Mouse (Mus musculus): ENCODE measurements around the gene Tdrd3. TPM values are rescaled to one million over a fixed set of nuclear protein-coding genes. Genes with fewer than 3 reads are reported as not detected.

Gene Tdrd3
- polyA plus RNA-seq, 1 experiment: 21.9 TPM

GRCm38 (mm10) chr14:87427659-87428289 is 11.3 kb downstream of the Tdrd3 start:
- H3K27ac ChIP-seq (ENCODE audit: insufficient read depth, low read length): no peak overlapping the region
- TF ChIP-seq CTCF (IDR thresholded peaks at IDR 0.05; ENCODE audit: borderline replicate concordance, insufficient read depth, low read depth, low read length) (no peak), POLR2A (IDR thresholded peaks at IDR 0.05; ENCODE audit: borderline replicate concordance, insufficient read depth, low read length) (no peak)
- WGBS: 76% methylated on average over 5 of the region's 5 CpGs
- H3K27me3 ChIP-seq (ENCODE audit: control insufficient read depth, insufficient read depth, low read length): no peaks in the 10 kb centered on the region
- H3K4me1 ChIP-seq (ENCODE audit: control insufficient read depth, insufficient read depth, low read length): peaks cover 13% of the 10 kb centered on the region
- no peak for DNase-seq
- no peak overlapping the region for H3K4me3 ChIP-seq (replicated peaks; ENCODE audit: insufficient read depth, low read depth, low read length)

GRCm38 (mm10) chr14:87433390-87433915 is 17.0 kb downstream of the Tdrd3 start:
- Histone ChIP-seq H3K4me1 (ENCODE audit: control insufficient read depth, insufficient read depth, low read length) (no peaks in the 10 kb centered on the region), H3K4me3 (replicated peaks; ENCODE audit: insufficient read depth, low read depth, low read length) (no peak overlapping the region), H3K27me3 (ENCODE audit: control insufficient read depth, insufficient read depth, low read length) (no peaks in the 10 kb centered on the region), H3K27ac (ENCODE audit: insufficient read depth, low read length) (no peak overlapping the region)
- TF ChIP-seq POLR2A (IDR thresholded peaks at IDR 0.05; ENCODE audit: borderline replicate concordance, insufficient read depth, low read length) (no peak), CTCF (IDR thresholded peaks at IDR 0.05; ENCODE audit: borderline replicate concordance, insufficient read depth, low read depth, low read length) (no peak)
- no peak for DNase-seq
- 94% methylated on average over 5 of the region's 5 CpGs for WGBS

GRCm38 (mm10) chr14:87435382-87435781 is 18.9 kb downstream of the Tdrd3 start:
- H3K27me3 ChIP-seq (ENCODE audit: control insufficient read depth, insufficient read depth, low read length): no peaks in the 10 kb centered on the region
- no peaks in the 10 kb centered on the region for H3K4me1 ChIP-seq (ENCODE audit: control insufficient read depth, insufficient read depth, low read length)
- TF ChIP-seq POLR2A (IDR thresholded peaks at IDR 0.05; ENCODE audit: borderline replicate concordance, insufficient read depth, low read length): no peak
- no peak for TF ChIP-seq CTCF (IDR thresholded peaks at IDR 0.05; ENCODE audit: borderline replicate concordance, insufficient read depth, low read depth, low read length)
- DNase-seq: no peak
- WGBS: 77% methylated on average over 4 of the region's 4 CpGs
- no peak overlapping the region for H3K27ac ChIP-seq (ENCODE audit: insufficient read depth, low read length)
- no peak overlapping the region for H3K4me3 ChIP-seq (replicated peaks; ENCODE audit: insufficient read depth, low read depth, low read length)

- no peaks in the 10 kb centered on the region for H3K4me1 ChIP-seq (ENCODE audit: control insufficient read depth, insufficient read depth, low read length)
- no peak for DNase-seq
- H3K27ac ChIP-seq (ENCODE audit: insufficient read depth, low read length): no peak overlapping the region
- H3K27me3 ChIP-seq (ENCODE audit: control insufficient read depth, insufficient read depth, low read length): no peaks in the 10 kb centered on the region
- no peak overlapping the region for H3K4me3 ChIP-seq (replicated peaks; ENCODE audit: insufficient read depth, low read depth, low read length)
- WGBS: 27% methylated on average over 2 of the region's 2 CpGs
- no peak for TF ChIP-seq CTCF (IDR thresholded peaks at IDR 0.05; ENCODE audit: borderline replicate concordance, insufficient read depth, low read depth, low read length)
- no peak for TF ChIP-seq POLR2A (IDR thresholded peaks at IDR 0.05; ENCODE audit: borderline replicate concordance, insufficient read depth, low read length)
These were observed 23.3 kb downstream of the Tdrd3 start for GRCm38 (mm10) chr14:87439721-87440120.

GRCm38 (mm10) chr14:87446331-87446913 is 30.0 kb downstream of the Tdrd3 start:
- Histone ChIP-seq H3K4me1 (ENCODE audit: control insufficient read depth, insufficient read depth, low read length) (no peaks in the 10 kb centered on the region), H3K4me3 (replicated peaks; ENCODE audit: insufficient read depth, low read depth, low read length) (no peak overlapping the region), H3K27me3 (ENCODE audit: control insufficient read depth, insufficient read depth, low read length) (no peaks in the 10 kb centered on the region), H3K27ac (ENCODE audit: insufficient read depth, low read length) (no peak overlapping the region)
- WGBS: 67% methylated on average over 8 of the region's 8 CpGs
- no peak for TF ChIP-seq CTCF (IDR thresholded peaks at IDR 0.05; ENCODE audit: borderline replicate concordance, insufficient read depth, low read depth, low read length)
- no peak for TF ChIP-seq POLR2A (IDR thresholded peaks at IDR 0.05; ENCODE audit: borderline replicate concordance, insufficient read depth, low read length)
- DNase-seq: no peak

- no peak for TF ChIP-seq POLR2A (IDR thresholded peaks at IDR 0.05; ENCODE audit: borderline replicate concordance, insufficient read depth, low read length)
- peak; percentile 38; the same call in 1 of the 2 replicates for TF ChIP-seq CTCF (IDR thresholded peaks at IDR 0.05; ENCODE audit: borderline replicate concordance, insufficient read depth, low read depth, low read length)
- H3K27me3 ChIP-seq (ENCODE audit: control insufficient read depth, insufficient read depth, low read length): no peaks in the 10 kb centered on the region
- 4% methylated on average over 7 of the region's 7 CpGs for WGBS
- DNase-seq: peak; percentile 51
- no peak overlapping the region for H3K27ac ChIP-seq (ENCODE audit: insufficient read depth, low read length)
- no peak overlapping the region for H3K4me3 ChIP-seq (replicated peaks; ENCODE audit: insufficient read depth, low read depth, low read length)
- no peaks in the 10 kb centered on the region for H3K4me1 ChIP-seq (ENCODE audit: control insufficient read depth, insufficient read depth, low read length)
These were observed 35.4 kb downstream of the Tdrd3 start for GRCm38 (mm10) chr14:87451645-87452443.

- Histone ChIP-seq H3K27ac (ENCODE audit: insufficient read depth, low read length) (no peak overlapping the region), H3K27me3 (ENCODE audit: control insufficient read depth, insufficient read depth, low read length) (no peaks in the 10 kb centered on the region), H3K4me1 (ENCODE audit: control insufficient read depth, insufficient read depth, low read length) (no peaks in the 10 kb centered on the region), H3K4me3 (replicated peaks; ENCODE audit: insufficient read depth, low read depth, low read length) (no peak overlapping the region)
- DNase-seq: no peak
- no peak for TF ChIP-seq POLR2A (IDR thresholded peaks at IDR 0.05; ENCODE audit: borderline replicate concordance, insufficient read depth, low read length)
- no peak for TF ChIP-seq CTCF (IDR thresholded peaks at IDR 0.05; ENCODE audit: borderline replicate concordance, insufficient read depth, low read depth, low read length)
- 81% methylated on average over 5 of the region's 5 CpGs for WGBS
These were observed 39.3 kb downstream of the Tdrd3 start for GRCm38 (mm10) chr14:87455630-87456175.
